9 mouse cellular contexts compared by ENCODE assay signal in the genomic region with DNA sequence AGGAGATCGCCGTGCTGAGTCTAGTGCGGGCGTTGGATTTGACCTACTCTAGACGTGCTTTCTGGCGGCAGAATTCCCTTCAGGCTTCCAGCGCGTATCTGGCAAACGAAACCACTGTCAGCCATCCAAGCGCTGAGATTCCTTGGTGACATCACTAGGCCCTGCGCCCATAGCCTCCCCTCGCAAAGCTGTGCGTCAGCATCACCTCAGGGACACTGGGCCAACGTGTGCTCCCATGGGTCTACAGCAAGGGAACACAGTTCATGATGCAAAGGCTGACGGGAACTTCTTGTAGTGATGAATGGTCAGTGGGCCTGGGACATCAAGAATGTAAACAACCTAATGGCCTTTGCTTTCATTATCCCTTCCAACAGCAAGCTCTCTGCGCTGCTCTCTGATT.
A peak's percentile ranks its signal among the peaks of the same experiment; 100 is the strongest.
DNase-seq lines count a peak whose midpoint lies in the region; ATAC-seq and TF ChIP-seq lines count a peak whose summit lies in the region.
"Had no signal": no experiment of that assay in that cellular context is flagged by ENCODE, and none has a peak within 500 bp of the region (broad histone marks: within the 10 kb centered on the region; RNA-seq: fewer than 3 reads in every experiment).

No protein-coding gene starts in this region.

- H3K79me2 ChIP-seq in liver, adult 2 months (ENCODE audit: control insufficient read depth, insufficient read depth, low read length), result no peaks in the 10 kb centered on the region

- no peak overlapping the region for H3K27ac ChIP-seq in liver, adult 2 months (replicated peaks; ENCODE audit: insufficient read depth, low read depth, low read length)
- H3K27ac ChIP-seq in liver, embryonic 11.5 days (ENCODE audit: low read depth, low read length), result no peak overlapping the region
- peak overlapping the region; percentile 34 for H3K27ac ChIP-seq in lung, embryonic 16.5 days (ENCODE audit: low read length)
- H3K27ac ChIP-seq in midbrain, embryonic 14.5 days (replicated peaks; ENCODE audit: low read depth, low read length), result no peak overlapping the region
- H3K27ac ChIP-seq: liver, embryonic 15.5 days had no signal

- no peaks in the 10 kb centered on the region for H3K9me3 ChIP-seq in liver, embryonic 11.5 days (ENCODE audit: control insufficient read depth, low read length)
- no peaks in the 10 kb centered on the region for H3K9me3 ChIP-seq in lung, embryonic 16.5 days (ENCODE audit: control insufficient read depth, low read length)
- H3K9me3 ChIP-seq in midbrain, embryonic 14.5 days (ENCODE audit: control insufficient read depth, low read length), result no peaks in the 10 kb centered on the region
- H3K9me3 ChIP-seq: liver, embryonic 15.5 days had no signal

- no peaks in the 10 kb centered on the region; the same call in 1 of the 2 replicates for H3K4me1 ChIP-seq in liver, adult 2 months (ENCODE audit: control insufficient read depth, insufficient read depth, low read length)
- no peaks in the 10 kb centered on the region; the same call in 1 of the 2 replicates for H3K4me1 ChIP-seq in liver, embryonic 11.5 days (replicated peaks; ENCODE audit: control insufficient read depth, insufficient read depth, low read length)
- no peaks in the 10 kb centered on the region for H3K4me1 ChIP-seq in lung, embryonic 16.5 days (replicated peaks; ENCODE audit: control insufficient read depth, insufficient read depth, low read length)
- H3K4me1 ChIP-seq in midbrain, embryonic 14.5 days (ENCODE audit: control insufficient read depth, insufficient read depth, low read length), result peaks cover 8% of the 10 kb centered on the region
- H3K4me1 ChIP-seq: liver, embryonic 15.5 days had no signal

- H3K9ac ChIP-seq in liver, adult 2 months (ENCODE audit: low read depth, low read length), result no peak overlapping the region
- no peak overlapping the region for H3K9ac ChIP-seq in liver, embryonic 11.5 days (ENCODE audit: low read depth, low read length)
- H3K9ac ChIP-seq in lung, embryonic 16.5 days (ENCODE audit: low read length), result no peak overlapping the region; the same call in 1 of the 2 replicates
- no peak overlapping the region for H3K9ac ChIP-seq in midbrain, embryonic 14.5 days (replicated peaks; ENCODE audit: low read length)
- H3K9ac ChIP-seq: liver, embryonic 15.5 days had no signal

- peak; percentile 49 for DNase-seq in liver, adult 2 months (ENCODE audit: extremely low read depth, low read depth, low spot score)
- no peak for DNase-seq in liver, embryonic 11.5 days (ENCODE audit: low spot score)
- DNase-seq in heart, postnatal 36 days, result peak; percentile 75 to 79
- peak; percentile 40 for DNase-seq in urinary bladder, postnatal 25 days (ENCODE audit: low spot score)
- DNase-seq in cerebellum, adult 9-11 months, result no peak
- no peak for DNase-seq in midbrain, embryonic 14.5 days
- no peak for DNase-seq in spleen, postnatal 36 days (ENCODE audit: low spot score in 2 of 2)

- H3K36me3 ChIP-seq in liver, adult 2 months (ENCODE audit: control insufficient read depth, insufficient read depth, low read length), result no peaks in the 10 kb centered on the region
- no peaks in the 10 kb centered on the region for H3K36me3 ChIP-seq in liver, embryonic 11.5 days (ENCODE audit: control insufficient read depth, insufficient read depth, low read length)
- no peaks in the 10 kb centered on the region for H3K36me3 ChIP-seq in lung, embryonic 16.5 days (ENCODE audit: control insufficient read depth, insufficient read depth, low read length)
- no peaks in the 10 kb centered on the region for H3K36me3 ChIP-seq in midbrain, embryonic 14.5 days (ENCODE audit: control insufficient read depth, insufficient read depth, low read length)
- H3K36me3 ChIP-seq: liver, embryonic 15.5 days had no signal

- intact Hi-C loops in heart, postnatal 36 days (cut with DNase I), result loop anchor here (2.0 kb wide), 1 partner anchor 95 kb away; no protein-coding TSS in a partner anchor

- WGBS in liver, adult 2 months, result 68% methylated on average over 16 of the region's 16 CpGs
- 73% methylated on average over 16 of the region's 16 CpGs for WGBS in liver, embryonic 11.5 days
- 41% methylated on average over 16 of the region's 16 CpGs for WGBS in lung, embryonic 16.5 days
- 87% methylated on average over 16 of the region's 16 CpGs for WGBS in midbrain, embryonic 14.5 days

- H3K4me3 ChIP-seq in liver, adult 2 months (ENCODE audit: insufficient read depth, low read depth, low read length), result no peak overlapping the region
- no peak overlapping the region for H3K4me3 ChIP-seq in liver, embryonic 11.5 days (ENCODE audit: low read depth, low read length)
- H3K4me3 ChIP-seq in lung, embryonic 16.5 days (ENCODE audit: low read length), result no peak overlapping the region
- no peak overlapping the region for H3K4me3 ChIP-seq in midbrain, embryonic 14.5 days (replicated peaks; ENCODE audit: low read depth, low read length)
- H3K4me3 ChIP-seq: liver, embryonic 15.5 days had no signal

- H3K27me3 ChIP-seq in liver, adult 2 months (ENCODE audit: control insufficient read depth, insufficient read depth, low read length), result no peaks in the 10 kb centered on the region
- H3K27me3 ChIP-seq in liver, embryonic 11.5 days (replicated peaks; ENCODE audit: control insufficient read depth, insufficient read depth, low read length), result no peaks in the 10 kb centered on the region
- H3K27me3 ChIP-seq in lung, embryonic 16.5 days (ENCODE audit: control insufficient read depth, insufficient read depth, low read depth, low read length), result no peaks in the 10 kb centered on the region
- H3K27me3 ChIP-seq in midbrain, embryonic 14.5 days (ENCODE audit: control insufficient read depth, insufficient read depth, low read length), result no peaks in the 10 kb centered on the region
- H3K27me3 ChIP-seq: liver, embryonic 15.5 days had no signal

- no peak for TF ChIP-seq POLR2A in liver, adult 2 months (IDR thresholded peaks at IDR 0.05; ENCODE audit: extremely low read depth, insufficient read depth, low read length)

- no peak overlapping the region for H3K4me2 ChIP-seq in liver, embryonic 11.5 days
- peak overlapping the region; percentile 25 for H3K4me2 ChIP-seq in lung, embryonic 16.5 days (ENCODE audit: low read depth, low read length)
- no peak overlapping the region for H3K4me2 ChIP-seq in midbrain, embryonic 14.5 days (ENCODE audit: low read length)
- H3K4me2 ChIP-seq: liver, embryonic 15.5 days had no signal

- TF ChIP-seq CTCF in liver, adult 2 months (IDR thresholded peaks at IDR 0.05; ENCODE audit: low read depth, low read length), result no peak

- no peak for ATAC-seq in liver, embryonic 11.5 days (replicated peaks; ENCODE audit: low FRiP score)
- ATAC-seq in lung, embryonic 16.5 days (ENCODE audit: low read depth), result peak; percentile 97
- ATAC-seq in midbrain, embryonic 14.5 days (ENCODE audit: low FRiP score, low TSS enrichment), result no peak

Comparison
In these comparisons a context has a peak if more than half of its experiments do, and no peak if none do; other contexts are left out.
1. DNase-seq: peak in liver, adult 2 months (single experiment), heart, postnatal 36 days (2 of 2) and urinary bladder, postnatal 25 days (single experiment); none in liver, embryonic 11.5 days (single experiment), cerebellum, adult 9-11 months (single experiment), midbrain, embryonic 14.5 days (single experiment) and spleen, postnatal 36 days (0 of 2).